Mouse (Mus musculus) embryonic facial prominence, embryonic 12.5 days (tissue): ENCODE data around the gene Rab40b. TPM values are rescaled to one million over a fixed set of nuclear protein-coding genes. Genes with fewer than 3 reads are reported as not detected.
"Not testable (repeated sequence)": the region's sequence is repeated elsewhere in the genome, so short reads cannot be mapped to it uniquely, and the experiment has no call there.

Experiments
- ATAC-seq: fragments of 200-750 bp; cut with Nextera tagmentation; 2 replicates; pipeline ENCODE4 v1.8.0; 2017; ENCODE audit not compliant: insufficient number of reproducible peaks, insufficient read depth, low FRiP score, low TSS enrichment
- H3K27ac ChIP-seq: fragments of 300-500 bp; sonication (generic); 2 replicates; pipeline ENCODE4 v1.5.1; 2016; ENCODE audit warnings: mild to moderate bottlenecking
- H3K27me3 ChIP-seq: fragments of 300-500 bp; sonication (generic); 2 replicates; pipeline ENCODE4 v1.6.1; 2016; ENCODE audit warnings: mild to moderate bottlenecking, moderate library complexity
- H3K36me3 ChIP-seq: fragments of 300-500 bp; sonication (generic); 2 replicates; pipeline ENCODE4 v1.6.1; 2016; ENCODE audit warnings: mild to moderate bottlenecking
- H3K4me1 ChIP-seq: fragments of 300-500 bp; sonication (generic); 2 replicates; pipeline ENCODE4 v1.6.1; 2016
- H3K4me2 ChIP-seq: fragments of 300-500 bp; sonication (generic); replicated peaks from 2 replicates; pipeline ENCODE4 v1.6.1; 2016; ENCODE audit warnings: mild to moderate bottlenecking, moderate library complexity
- H3K4me3 ChIP-seq: fragments of 300-500 bp; sonication (generic); 2 replicates; pipeline ENCODE4 v1.5.1; 2016; ENCODE audit warnings: mild to moderate bottlenecking
- H3K9ac ChIP-seq: fragments of 300-500 bp; sonication (generic); 2 replicates; pipeline ENCODE4 v1.6.1; 2016; ENCODE audit warnings: mild to moderate bottlenecking, moderate library complexity
- H3K9me3 ChIP-seq: fragments of 300-500 bp; sonication (generic); 2 replicates; pipeline ENCODE4 v1.6.1; 2016; ENCODE audit warnings: mild to moderate bottlenecking, moderate library complexity
- WGBS: fragments of 180-500 bp; shearing (Covaris S2); methylation state at CpG from one replicate; pipeline ENCODE4 v1.1.7; 2016; 5-methylcytosine and 5-hydroxymethylcytosine counted together
- polyA plus RNA-seq: library from polyadenylated mRNA; unstranded; fragments of >200 nt; fragmentation: Nextera tagmentation; extraction: Ambion mirVana; gene quantifications from 2 replicates; pipeline ENCODE4 v1.2.1, GENCODE M21; 2016

Gene Rab40b
- polyA plus RNA-seq, 1 experiment from 2014 or later, result 8.9 TPM

GRCm38 (mm10) chr11:121362212-121362611 is 25.8 kb downstream of the Rab40b start:
- no peak for ATAC-seq
- no peak overlapping the region for H3K27ac ChIP-seq
- no peak overlapping the region for H3K9ac ChIP-seq
- no peaks in the 10 kb centered on the region for H3K36me3 ChIP-seq
- H3K4me1 ChIP-seq, result no peaks in the 10 kb centered on the region
- H3K27me3 ChIP-seq, result no peaks in the 10 kb centered on the region
- no peaks in the 10 kb centered on the region for H3K9me3 ChIP-seq
- no peak overlapping the region for H3K4me3 ChIP-seq
- WGBS, result 36% methylated on average over 5 of the region's 5 CpGs
- no peak overlapping the region for H3K4me2 ChIP-seq

GRCm38 (mm10) chr11:121354091-121354707 is 33.9 kb downstream of the Rab40b start, which contains the start of gene Wdr45b:
TSS of gene Wdr45b (minus strand) at chr11:121354445.
- under 1% methylated on average over 67 of the region's 69 CpGs for WGBS

GRCm38 (mm10) chr11:121353326-121354090 is 34.5 kb downstream of the Rab40b start:
- H3K27me3 ChIP-seq, result no peaks in the 10 kb centered on the region
- WGBS, result 3% methylated on average over 41 of the region's 41 CpGs
- H3K9me3 ChIP-seq, result no peaks in the 10 kb centered on the region
- H3K27ac ChIP-seq, result peak overlapping the region; percentile 80
- 0 out of 2 replicates have a peak, but pooled peaks cover 7% of the 10 kb centered on the region for H3K36me3 ChIP-seq
- peak overlapping the region; percentile 77 for H3K4me2 ChIP-seq
- peaks cover 18% of the 10 kb centered on the region for H3K4me1 ChIP-seq
- peak overlapping the region; percentile 96 for H3K4me3 ChIP-seq
- 0 out of 2 replicates have a peak, but pooled peaks have one; percentile 17 for ATAC-seq
- peak overlapping the region; percentile 95 for H3K9ac ChIP-seq

More at GRCm38 (mm10) chr11:121354091-121354707, 33.9 kb downstream of the Rab40b start, which contains the start of gene Wdr45b:
- peak within 1 kb of the TSS; percentile 95 for H3K9ac ChIP-seq
- H3K4me1 ChIP-seq, result peaks cover 18% of the 10 kb centered on the region
- peak within 1 kb of the TSS; percentile 80 for H3K27ac ChIP-seq
- peak within 1 kb of the TSS; percentile 96 for H3K4me3 ChIP-seq
- H3K4me2 ChIP-seq, result peak within 1 kb of the TSS; percentile 77
- H3K9me3 ChIP-seq, result no peaks in the 10 kb centered on the region
- H3K36me3 ChIP-seq, result 0 out of 2 replicates have a peak, but pooled peaks cover 2% of the 10 kb centered on the region
- no peaks in the 10 kb centered on the region for H3K27me3 ChIP-seq
- peak; percentile 93 for ATAC-seq

- 89% methylated on average over 3 of the region's 3 CpGs for WGBS
- not testable (repeated sequence) for ATAC-seq, H3K27ac ChIP-seq, H3K27me3 ChIP-seq, H3K4me2 ChIP-seq, H3K9me3 ChIP-seq, H3K9ac ChIP-seq, H3K4me3 ChIP-seq
- H3K36me3 ChIP-seq, result peaks cover 32% of the 10 kb centered on the region
- peaks cover 11% of the 10 kb centered on the region for H3K4me1 ChIP-seq
Measured at GRCm38 (mm10) chr11:121348727-121349126, 39.3 kb downstream of the Rab40b start.

- ATAC-seq, result no peak
- Histone ChIP-seq H3K4me2 (no peak overlapping the region), H3K4me1 (peaks cover 8% of the 10 kb centered on the region), H3K9ac (no peak overlapping the region), H3K36me3 (peaks cover 32% of the 10 kb centered on the region), H3K9me3 (no peaks in the 10 kb centered on the region), H3K27ac (no peak overlapping the region), H3K4me3 (no peak overlapping the region), H3K27me3 (no peaks in the 10 kb centered on the region)
- 98% methylated on average over 2 of the region's 2 CpGs for WGBS
Measured at GRCm38 (mm10) chr11:121348166-121348565, 39.9 kb downstream of the Rab40b start.

GRCm38 (mm10) chr11:121347036-121347435 is 41.0 kb downstream of the Rab40b start:
- Histone ChIP-seq H3K36me3 (peaks cover 32% of the 10 kb centered on the region), H3K4me2 (no peak overlapping the region), H3K4me1 (no peaks in the 10 kb centered on the region), H3K9me3 (no peaks in the 10 kb centered on the region), H3K9ac (no peak overlapping the region), H3K4me3 (no peak overlapping the region), H3K27me3 (no peaks in the 10 kb centered on the region), H3K27ac (no peak overlapping the region)
- 91% methylated on average over 2 of the region's 2 CpGs for WGBS
- no peak for ATAC-seq

- H3K27ac ChIP-seq, H3K4me2 ChIP-seq, H3K27me3 ChIP-seq, H3K4me3 ChIP-seq, H3K9me3 ChIP-seq, H3K9ac ChIP-seq, H3K4me1 ChIP-seq, ATAC-seq: not testable (repeated sequence)
- 80% methylated on average over 1 of the region's 1 CpGs for WGBS
- peaks cover 27% of the 10 kb centered on the region for H3K36me3 ChIP-seq
Measured at GRCm38 (mm10) chr11:121342423-121342822, 45.6 kb downstream of the Rab40b start.

- Histone ChIP-seq H3K9ac (no peak overlapping the region), H3K36me3 (peaks cover 26% of the 10 kb centered on the region), H3K4me2 (no peak overlapping the region), H3K4me1 (no peaks in the 10 kb centered on the region), H3K27ac (no peak overlapping the region), H3K27me3 (no peaks in the 10 kb centered on the region), H3K4me3 (no peak overlapping the region), H3K9me3 (no peaks in the 10 kb centered on the region)
- 82% methylated on average over 1 of the region's 1 CpGs for WGBS
- ATAC-seq, result no peak
Measured at GRCm38 (mm10) chr11:121340287-121340686, 47.8 kb downstream of the Rab40b start.

GRCm38 (mm10) chr11:121339647-121340046 is 48.4 kb downstream of the Rab40b start:
- no peak overlapping the region for H3K4me3 ChIP-seq
- no peak overlapping the region for H3K27ac ChIP-seq
- H3K4me2 ChIP-seq, result no peak overlapping the region
- no peaks in the 10 kb centered on the region for H3K4me1 ChIP-seq
- no peak overlapping the region for H3K9ac ChIP-seq
- no peaks in the 10 kb centered on the region for H3K27me3 ChIP-seq
- ATAC-seq, result no peak
- no peaks in the 10 kb centered on the region for H3K9me3 ChIP-seq
- peaks cover 31% of the 10 kb centered on the region for H3K36me3 ChIP-seq
- WGBS, result 96% methylated on average over 1 of the region's 1 CpGs

GRCm38 (mm10) chr11:121331641-121332040 is 56.4 kb downstream of the Rab40b start:
- peaks cover 79% of the 10 kb centered on the region for H3K36me3 ChIP-seq
- WGBS, result 90% methylated on average over 3 of the region's 3 CpGs

GRCm38 (mm10) chr11:121328619-121329018 is 59.4 kb downstream of the Rab40b start:
- Histone ChIP-seq H3K4me2 (no peak overlapping the region), H3K9me3 (no peaks in the 10 kb centered on the region), H3K4me3 (no peak overlapping the region), H3K36me3 (peaks cover 58% of the 10 kb centered on the region), H3K27ac (no peak overlapping the region), H3K4me1 (no peaks in the 10 kb centered on the region), H3K27me3 (no peaks in the 10 kb centered on the region), H3K9ac (no peak overlapping the region)
- ATAC-seq, result no peak

More at GRCm38 (mm10) chr11:121331641-121332040, 56.4 kb downstream of the Rab40b start:
- Histone ChIP-seq H3K27ac (no peak overlapping the region), H3K9me3 (no peaks in the 10 kb centered on the region), H3K4me1 (no peaks in the 10 kb centered on the region), H3K27me3 (no peaks in the 10 kb centered on the region), H3K9ac (no peak overlapping the region), H3K4me2 (no peak overlapping the region), H3K4me3 (no peak overlapping the region)
- ATAC-seq, result no peak

- Histone ChIP-seq H3K4me3 (no peak overlapping the region), H3K27ac (no peak overlapping the region), H3K9me3 (no peaks in the 10 kb centered on the region), H3K27me3 (no peaks in the 10 kb centered on the region), H3K36me3 (peaks cover 57% of the 10 kb centered on the region), H3K4me1 (no peaks in the 10 kb centered on the region), H3K9ac (no peak overlapping the region), H3K4me2 (no peak overlapping the region)
- ATAC-seq, result no peak
- WGBS, result 97% methylated on average over 9 of the region's 9 CpGs
Measured at GRCm38 (mm10) chr11:121328206-121328605, 59.8 kb downstream of the Rab40b start.
